Mouse (Mus musculus): ENCODE measurements around the gene Prox2.
"Not testable (repeated sequence)": the region's sequence is repeated elsewhere in the genome, so short reads cannot be mapped to it uniquely, and the experiment has no call there.

The Prox2 gene

GRCm38 (mm10) chr12:85110698-85111592, at the start of gene Prox2, which contains the start of gene Dlst:
Gene Prox2, minus strand, starts transcription at chr12:85110759.
Gene Dlst, plus strand, starts transcription at chr12:85110833.
- DNase-seq: peak; percentile 93

GRCm38 (mm10) chr12:85159592-85159991, 49.0 kb upstream of the Prox2 start:
- DNase-seq: no peak

GRCm38 (mm10) chr12:85158801-85159200, 48.2 kb upstream of the Prox2 start:
- no peak for DNase-seq

DNA sequence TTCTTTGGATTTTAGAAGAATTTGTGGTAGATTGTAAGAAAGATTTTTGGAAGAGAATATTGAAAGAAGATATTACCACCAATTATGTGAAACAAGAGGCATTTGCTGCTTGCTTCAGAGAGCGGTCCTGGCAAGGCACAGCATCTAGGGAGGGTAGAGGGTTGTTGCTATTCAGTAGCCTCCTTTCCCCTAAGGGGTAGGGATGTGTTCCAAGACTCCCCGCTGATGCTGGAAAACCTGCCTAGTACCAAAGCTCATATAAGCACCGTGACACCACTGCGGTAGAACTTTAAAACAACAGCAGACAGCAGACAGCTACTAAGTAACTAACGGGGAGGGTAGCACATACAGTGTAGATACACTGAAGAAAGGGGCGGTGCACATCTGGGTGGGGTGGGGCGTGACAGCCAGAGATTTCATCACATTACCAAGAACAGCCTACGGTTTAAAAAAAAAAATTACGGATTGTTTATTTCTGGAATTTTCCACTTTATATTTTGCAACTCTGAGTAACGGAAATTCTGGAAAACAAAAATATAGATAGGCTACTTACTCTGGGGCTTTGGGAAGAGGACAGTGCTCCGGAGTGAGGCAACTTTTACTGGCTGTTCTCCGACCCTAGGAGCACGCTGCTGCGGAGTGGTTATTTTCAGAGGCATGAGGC, 47.4 kb upstream of the Prox2 start:
- DNase-seq: no peak

DNA sequence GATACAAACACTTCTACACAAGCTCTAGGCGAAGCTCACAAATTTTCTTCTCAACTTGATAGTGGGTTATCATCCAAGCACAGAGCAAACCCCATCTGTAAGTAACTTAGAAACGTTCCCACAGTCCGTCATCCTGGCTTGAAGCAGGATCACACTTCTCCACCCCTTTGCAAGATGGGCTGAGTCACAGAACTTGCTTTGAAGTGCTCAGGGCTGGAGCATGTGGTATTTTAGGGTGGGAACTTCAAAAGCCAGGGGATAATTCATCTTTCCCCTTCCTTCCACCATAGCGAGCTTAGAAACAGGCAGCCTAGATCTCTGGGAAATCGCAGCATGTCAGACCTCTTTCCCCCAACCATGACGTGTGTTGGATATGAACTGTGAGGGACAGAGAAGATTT, 45.8 kb upstream of the Prox2 start:
- DNase-seq: no peak

DNA sequence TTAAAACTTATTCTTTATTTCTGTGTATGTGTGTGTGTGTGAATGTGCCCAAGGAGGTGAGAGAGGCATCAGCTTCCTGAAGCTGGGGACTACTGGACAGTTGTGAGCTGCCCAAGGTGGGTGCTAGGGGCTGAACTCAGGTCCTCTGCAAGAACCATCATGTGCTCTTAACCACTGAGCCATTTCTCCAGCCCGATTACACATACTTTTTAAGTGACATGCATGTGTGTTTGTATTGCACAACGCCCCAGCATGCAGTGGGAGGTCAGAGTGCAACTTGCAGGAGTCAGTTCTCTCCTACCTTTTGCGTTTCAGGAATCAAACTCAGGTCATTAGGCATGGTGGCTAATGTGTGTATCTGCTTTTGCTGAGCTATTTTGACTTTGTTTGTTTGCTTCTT, 42.5 kb upstream of the Prox2 start:
- DNase-seq: no peak

- peak; percentile 87 to 89 for DNase-seq
These were observed 40.6 kb upstream of the Prox2 start, which contains the start of gene Rps6kl1 for GRCm38 (mm10) chr12:85151002-85151774. Gene Rps6kl1, minus strand, starts transcription at chr12:85151264.

DNA sequence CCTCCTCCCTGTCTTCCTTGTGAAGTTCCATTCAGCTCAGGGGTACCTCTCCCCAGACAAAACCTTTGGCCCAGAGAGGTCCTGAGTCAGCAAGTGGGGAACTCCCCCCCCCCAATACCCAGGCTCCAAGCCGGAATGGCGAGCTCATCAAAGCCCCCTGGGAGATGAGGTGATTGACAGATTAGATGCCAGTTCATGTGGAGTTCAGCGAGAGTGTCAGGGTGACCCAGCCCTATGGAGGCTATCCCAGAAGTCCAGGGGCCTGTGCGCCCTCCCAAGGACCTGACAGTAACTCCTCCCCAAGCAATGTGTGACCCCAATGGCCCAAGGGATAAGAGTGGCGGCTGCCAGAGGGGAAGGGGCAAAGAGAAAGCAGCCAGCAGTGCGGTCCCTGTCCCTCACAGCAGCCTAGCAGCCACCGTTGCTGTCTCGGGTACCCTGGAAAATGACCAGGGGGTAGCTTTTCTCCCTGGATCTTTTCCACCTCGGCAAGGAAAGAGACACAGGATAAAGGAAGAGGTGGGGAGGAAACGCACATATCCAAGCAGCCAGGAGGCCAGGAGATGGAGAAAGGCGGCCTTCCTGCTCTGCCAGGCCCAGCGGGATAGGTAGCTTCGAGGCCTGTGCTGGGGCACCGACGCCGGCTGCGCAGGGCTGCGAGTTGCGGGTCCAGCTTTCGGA, 39.9 kb upstream of the Prox2 start:
- DNase-seq: no peak

DNA sequence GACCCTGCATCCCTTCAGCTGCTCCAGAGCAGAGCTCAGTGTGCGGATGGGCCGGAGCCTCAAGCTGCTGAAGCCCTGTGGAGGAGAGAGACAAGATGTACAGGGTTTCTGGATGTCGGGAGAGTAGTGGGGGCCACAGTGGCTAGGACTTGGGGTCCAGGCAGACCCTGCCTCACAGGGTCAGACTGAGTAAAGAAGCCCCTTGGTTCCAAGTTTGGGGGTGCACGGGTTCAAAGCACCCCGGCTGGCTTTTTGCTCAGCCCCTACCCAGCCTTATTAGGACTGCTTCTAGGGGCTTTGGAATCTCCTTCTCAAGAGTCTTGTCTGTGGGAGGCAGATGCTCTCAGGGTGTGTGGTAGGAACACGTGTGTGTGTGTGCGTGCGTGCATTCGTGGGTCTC, 36.3 kb upstream of the Prox2 start:
- no peak for DNase-seq

DNA sequence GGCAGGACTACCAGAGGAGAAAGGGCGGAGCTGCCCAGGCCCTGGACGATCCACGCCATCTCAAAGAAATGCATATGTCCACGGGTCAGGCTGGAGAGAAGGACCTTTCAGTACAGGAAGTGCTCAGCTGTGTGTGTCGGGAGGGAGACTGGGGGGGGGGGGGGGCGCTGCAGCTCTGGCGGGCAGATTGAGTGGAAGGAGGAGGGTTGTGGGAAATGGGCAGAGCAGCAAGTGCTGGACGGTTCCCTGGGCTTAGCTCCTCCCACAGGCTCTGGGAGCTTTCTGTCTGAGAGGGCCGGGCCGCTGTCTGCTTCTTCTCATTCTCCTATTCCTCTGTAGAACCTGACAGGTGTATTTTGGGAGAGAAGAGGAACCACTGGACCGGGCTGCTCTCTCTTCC, 35.8 kb upstream of the Prox2 start:
- no peak for DNase-seq

DNA sequence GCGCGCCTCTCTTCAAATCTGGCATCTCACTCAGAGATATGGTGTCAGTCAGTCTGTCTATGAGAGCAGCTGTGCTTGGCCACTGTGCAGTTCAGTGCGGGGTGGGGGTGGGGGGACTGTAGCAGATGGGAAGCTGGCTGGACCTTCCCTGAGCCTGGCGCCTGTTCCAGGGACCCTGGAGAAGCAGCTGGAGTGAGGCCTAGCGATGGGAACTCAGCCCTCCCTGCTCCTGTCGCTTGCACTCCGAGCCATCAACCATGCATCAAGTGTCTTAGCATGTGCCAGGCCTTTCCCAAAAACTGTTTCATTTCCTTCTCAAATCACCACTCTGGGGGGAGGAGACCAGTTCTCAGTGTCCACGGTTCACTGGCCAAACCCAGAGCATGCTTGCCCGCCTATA, 35.1 kb upstream of the Prox2 start:
- no peak for DNase-seq

GRCm38 (mm10) chr12:85144821-85145220, 34.3 kb upstream of the Prox2 start:
- no peak for DNase-seq

- DNase-seq: not testable (repeated sequence)
These were observed 33.7 kb upstream of the Prox2 start for GRCm38 (mm10) chr12:85144276-85144675.

GRCm38 (mm10) chr12:85142803-85143202, 32.2 kb upstream of the Prox2 start:
- peak; percentile 81 to 90 for DNase-seq

DNA sequence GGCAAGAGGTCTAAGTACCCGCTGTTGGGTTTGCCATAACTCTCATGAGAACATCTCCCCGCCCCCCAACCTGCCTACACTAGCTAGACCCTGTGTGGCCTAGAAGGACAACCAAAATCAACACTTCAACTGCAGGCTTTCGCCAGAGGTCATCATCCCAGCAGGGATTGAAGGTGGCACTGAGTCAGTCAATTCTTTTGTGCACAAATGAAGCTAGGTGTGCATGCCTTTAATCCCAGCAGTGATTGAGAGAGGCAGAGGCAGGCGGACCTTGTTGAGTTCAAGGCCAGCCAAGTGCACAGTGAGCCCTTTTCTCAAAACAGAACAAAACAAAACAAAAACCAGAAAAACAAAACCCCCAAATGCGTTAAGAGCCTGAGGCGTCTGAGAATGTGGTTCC, 30.5 kb upstream of the Prox2 start:
- DNase-seq: no peak

GRCm38 (mm10) chr12:85140036-85140701, 29.6 kb upstream of the Prox2 start:
- no peak for DNase-seq

DNA sequence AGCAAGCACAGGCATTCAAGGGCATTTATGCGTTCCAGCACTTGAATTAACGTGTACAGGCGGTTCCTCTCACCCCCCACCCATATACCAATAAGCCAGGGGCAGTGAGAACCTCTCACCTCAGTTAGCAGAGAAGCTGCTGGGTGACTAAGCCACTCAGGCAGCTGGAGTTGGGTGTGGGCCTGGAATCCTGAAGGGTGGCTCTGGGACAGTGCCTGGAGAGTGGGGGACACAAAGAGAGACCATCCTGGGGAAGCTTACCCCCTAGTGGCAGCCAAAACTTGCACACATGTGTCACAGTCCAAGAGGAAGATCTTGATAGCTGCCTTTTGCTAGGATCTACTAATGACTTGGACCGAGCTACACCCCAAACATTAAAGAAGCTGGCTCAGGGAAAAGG, 26.1 kb upstream of the Prox2 start:
- DNase-seq: no peak

DNA sequence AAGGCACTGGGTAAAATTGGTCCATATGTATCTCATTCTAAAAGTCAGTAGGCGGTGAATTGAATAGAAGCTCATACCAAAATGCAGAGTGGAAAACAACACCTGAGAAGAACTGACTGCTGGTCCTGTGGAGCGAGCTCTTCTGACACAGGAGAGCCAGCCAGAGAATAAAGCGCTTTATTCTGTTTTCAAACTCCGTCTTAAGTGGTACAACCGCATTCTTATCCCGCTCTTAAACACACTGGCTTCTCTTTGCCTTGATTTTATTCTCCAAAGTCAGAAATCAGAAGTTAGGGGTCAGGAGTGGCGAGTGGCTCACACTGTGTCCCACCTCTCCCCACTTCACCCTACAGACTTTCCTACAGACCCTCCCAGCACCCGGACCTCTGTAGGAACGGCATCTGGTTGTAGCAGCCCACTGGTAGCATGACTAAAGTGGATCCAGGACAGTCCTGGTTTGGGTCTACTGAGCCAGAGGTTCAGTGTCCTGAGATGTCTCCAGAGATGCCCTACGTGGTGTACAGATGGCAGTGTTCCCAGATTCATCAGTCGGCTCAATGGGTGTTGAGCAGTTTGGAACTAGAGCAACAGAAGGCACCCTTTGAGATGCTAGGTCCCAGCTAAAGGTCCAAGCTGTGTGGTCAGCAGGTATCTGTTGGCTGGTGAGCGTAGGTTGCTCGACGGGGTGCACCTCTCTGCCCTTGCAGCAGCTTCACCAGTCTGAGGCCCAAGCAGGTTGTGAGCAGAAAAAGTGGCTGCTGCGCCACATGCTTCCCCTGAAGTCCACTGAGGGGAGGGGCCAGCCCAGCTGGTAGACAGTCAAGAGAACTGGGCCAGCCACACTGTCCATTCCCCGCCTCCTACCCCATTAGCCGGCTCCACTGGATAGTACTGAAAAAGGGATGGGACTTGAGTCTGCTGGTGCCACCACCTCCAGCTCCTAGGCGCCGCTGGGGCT, 25.2 kb upstream of the Prox2 start:
- DNase-seq: peak; percentile 31 to 32

DNA sequence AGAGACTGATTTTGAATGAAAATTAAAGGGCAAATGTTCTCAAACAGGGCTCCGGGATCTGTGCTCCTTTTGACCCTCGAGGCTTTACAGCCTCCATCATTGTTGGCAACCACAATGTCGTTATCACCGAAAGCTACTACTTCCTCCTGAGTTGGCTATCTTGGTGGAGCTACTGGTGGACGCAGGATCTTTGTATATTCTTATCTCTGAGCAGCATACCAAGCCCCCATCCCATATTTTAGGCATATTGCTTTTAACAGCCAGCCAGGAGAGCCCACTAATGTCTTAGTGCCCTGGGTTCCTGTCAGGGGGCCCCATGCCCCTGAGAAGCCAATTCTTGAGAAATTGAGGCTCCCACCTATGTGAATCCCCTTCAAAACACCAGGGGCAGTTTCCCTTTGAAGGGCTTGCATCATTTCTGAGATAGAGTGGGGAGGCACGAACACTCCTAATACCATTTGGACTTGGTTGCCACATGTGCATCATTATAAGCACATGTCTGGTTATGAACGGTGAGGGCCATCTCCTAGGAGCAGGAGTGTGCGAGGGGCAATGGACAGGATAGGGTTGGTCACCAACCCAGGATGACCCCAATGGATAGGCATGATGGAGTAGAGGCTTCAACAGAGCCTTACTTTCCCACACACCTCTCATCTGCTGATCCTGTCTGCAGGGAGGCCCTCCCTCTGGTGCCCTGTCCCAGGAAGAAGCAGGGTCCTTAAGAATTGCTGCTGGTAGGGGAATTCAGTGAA, 23.7 kb upstream of the Prox2 start:
- DNase-seq: no peak

- no peak for DNase-seq
These were observed 20.8 kb upstream of the Prox2 start for GRCm38 (mm10) chr12:85131361-85131760.
